Mouse (Mus musculus) stomach, postnatal 0 days (tissue): ENCODE data around the gene Mapk1.

Experiments used
- CTCF ChIP-seq: IDR thresholded peaks from 2 replicates; pipeline ENCODE4 v1.5.1; 2016; ENCODE audit warnings: antibody characterized with exemption, low read depth, mild to moderate bottlenecking, moderate library complexity
- EP300 ChIP-seq: optimal IDR thresholded peaks from 2 replicates; pipeline ENCODE3; 2016; ENCODE audit warnings: antibody characterized with exemption

GRCm38 (mm10) chr16:17018071-17018470 lies 34.9 kb downstream of the Mapk1 start:
- TF ChIP-seq CTCF (no peak), EP300 (no peak)
